Mouse (Mus musculus): ENCODE measurements at regions not wholly inside any gene's neighbourhood (a gene's known extent, or its start where the extent isn't known, plus 50 kb on each side); places are given as distances from the start of the nearest gene placed in this dataset.

DNA sequence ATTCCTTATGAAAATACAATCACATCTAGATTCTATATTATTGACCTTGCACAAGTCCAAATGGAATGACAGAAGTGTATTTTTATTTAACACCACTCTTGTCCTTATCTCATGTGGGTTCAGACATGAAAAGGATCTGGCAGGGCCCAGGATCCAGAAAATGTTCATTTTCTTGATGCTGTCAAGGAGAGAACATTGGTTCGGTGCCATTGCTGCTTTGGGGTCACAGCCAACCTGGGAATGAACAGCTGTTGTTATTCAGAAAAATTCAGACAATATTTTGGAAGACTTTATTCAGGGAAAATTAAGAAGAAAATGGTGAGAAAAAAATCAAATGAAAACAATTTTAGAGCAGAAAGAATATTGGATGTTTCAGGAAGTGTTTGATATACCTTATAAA lies 590.0 kb downstream of the Iqcm start:
- H3K79me2 ChIP-seq (ENCODE audit: control insufficient read depth, insufficient read depth, low read length): no peaks in the 10 kb centered on the region
- 63% methylated on average over 1 of the region's 1 CpGs for WGBS
- no peak for TF ChIP-seq CTCF (IDR thresholded peaks at IDR 0.05; ENCODE audit: low read depth, low read length)
- no peak for DNase-seq (ENCODE audit: extremely low read depth, low read depth, low spot score)
- no peaks in the 10 kb centered on the region for H3K36me3 ChIP-seq (ENCODE audit: control insufficient read depth, insufficient read depth, low read length)
- H3K27ac ChIP-seq (replicated peaks; ENCODE audit: insufficient read depth, low read depth, low read length): no peak overlapping the region
- H3K4me3 ChIP-seq (ENCODE audit: insufficient read depth, low read depth, low read length): no peak overlapping the region
- H3K9ac ChIP-seq (ENCODE audit: low read depth, low read length): no peak overlapping the region
- H3K27me3 ChIP-seq (ENCODE audit: control insufficient read depth, insufficient read depth, low read length): no peaks in the 10 kb centered on the region
- no peaks in the 10 kb centered on the region for H3K4me1 ChIP-seq (ENCODE audit: control insufficient read depth, insufficient read depth, low read length)

GRCm38 (mm10) chr8:76052003-76052402 lies 603.5 kb downstream of the Iqcm start:
- WGBS: 75% methylated on average over 4 of the region's 4 CpGs
- no peaks in the 10 kb centered on the region for H3K27me3 ChIP-seq (ENCODE audit: control insufficient read depth, insufficient read depth, low read length)

GRCm38 (mm10) chr8:76067721-76068120 lies 619.2 kb downstream of the Iqcm start:
- Histone ChIP-seq H3K27ac (replicated peaks; ENCODE audit: insufficient read depth, low read depth, low read length) (no peak overlapping the region), H3K9ac (ENCODE audit: low read depth, low read length) (no peak overlapping the region), H3K79me2 (ENCODE audit: control insufficient read depth, insufficient read depth, low read length) (no peaks in the 10 kb centered on the region), H3K27me3 (ENCODE audit: control insufficient read depth, insufficient read depth, low read length) (no peaks in the 10 kb centered on the region), H3K4me1 (ENCODE audit: control insufficient read depth, insufficient read depth, low read length) (no peaks in the 10 kb centered on the region), H3K36me3 (ENCODE audit: control insufficient read depth, insufficient read depth, low read length) (no peaks in the 10 kb centered on the region), H3K4me3 (ENCODE audit: insufficient read depth, low read depth, low read length) (no peak overlapping the region)
- TF ChIP-seq POLR2A (IDR thresholded peaks at IDR 0.05; ENCODE audit: extremely low read depth, insufficient read depth, low read length) (no peak), CTCF (IDR thresholded peaks at IDR 0.05; ENCODE audit: low read depth, low read length) (no peak)
- WGBS: 9% methylated on average over 2 of the region's 2 CpGs
- peak; percentile 41 for DNase-seq (ENCODE audit: extremely low read depth, low read depth, low spot score)

More at GRCm38 (mm10) chr8:76052003-76052402, 603.5 kb downstream of the Iqcm start:
- no peak for TF ChIP-seq POLR2A (IDR thresholded peaks at IDR 0.05; ENCODE audit: extremely low read depth, insufficient read depth, low read length)
- TF ChIP-seq CTCF (IDR thresholded peaks at IDR 0.05; ENCODE audit: low read depth, low read length): no peak
- no peaks in the 10 kb centered on the region for H3K4me1 ChIP-seq (ENCODE audit: control insufficient read depth, insufficient read depth, low read length)
- H3K79me2 ChIP-seq (ENCODE audit: control insufficient read depth, insufficient read depth, low read length): no peaks in the 10 kb centered on the region
- H3K9ac ChIP-seq (ENCODE audit: low read depth, low read length): no peak overlapping the region
- H3K27ac ChIP-seq (replicated peaks; ENCODE audit: insufficient read depth, low read depth, low read length): no peak overlapping the region
- DNase-seq (ENCODE audit: extremely low read depth, low read depth, low spot score): no peak
- H3K36me3 ChIP-seq (ENCODE audit: control insufficient read depth, insufficient read depth, low read length): no peaks in the 10 kb centered on the region
- H3K4me3 ChIP-seq (ENCODE audit: insufficient read depth, low read depth, low read length): no peak overlapping the region

GRCm38 (mm10) chr8:76072671-76073351 lies 624.3 kb downstream of the Iqcm start:
- Histone ChIP-seq H3K36me3 (ENCODE audit: control insufficient read depth, insufficient read depth, low read length) (no peaks in the 10 kb centered on the region), H3K27ac (replicated peaks; ENCODE audit: insufficient read depth, low read depth, low read length) (no peak overlapping the region), H3K9ac (ENCODE audit: low read depth, low read length) (no peak overlapping the region), H3K79me2 (ENCODE audit: control insufficient read depth, insufficient read depth, low read length) (no peaks in the 10 kb centered on the region), H3K4me3 (ENCODE audit: insufficient read depth, low read depth, low read length) (no peak overlapping the region), H3K4me1 (ENCODE audit: control insufficient read depth, insufficient read depth, low read length) (no peaks in the 10 kb centered on the region), H3K27me3 (ENCODE audit: control insufficient read depth, insufficient read depth, low read length) (no peaks in the 10 kb centered on the region)
- WGBS: 60% methylated on average over 3 of the region's 3 CpGs
- no peak for DNase-seq (ENCODE audit: extremely low read depth, low read depth, low spot score)
- TF ChIP-seq POLR2A (IDR thresholded peaks at IDR 0.05; ENCODE audit: extremely low read depth, insufficient read depth, low read length) (no peak), CTCF (IDR thresholded peaks at IDR 0.05; ENCODE audit: low read depth, low read length) (no peak)

- no peaks in the 10 kb centered on the region for H3K27me3 ChIP-seq (ENCODE audit: control insufficient read depth, insufficient read depth, low read length)
- H3K79me2 ChIP-seq (ENCODE audit: control insufficient read depth, insufficient read depth, low read length): no peaks in the 10 kb centered on the region
- no peak overlapping the region for H3K27ac ChIP-seq (replicated peaks; ENCODE audit: insufficient read depth, low read depth, low read length)
- no peaks in the 10 kb centered on the region for H3K36me3 ChIP-seq (ENCODE audit: control insufficient read depth, insufficient read depth, low read length)
- no peak overlapping the region for H3K9ac ChIP-seq (ENCODE audit: low read depth, low read length)
- no peak for TF ChIP-seq CTCF (IDR thresholded peaks at IDR 0.05; ENCODE audit: low read depth, low read length)
- TF ChIP-seq POLR2A (IDR thresholded peaks at IDR 0.05; ENCODE audit: extremely low read depth, insufficient read depth, low read length): no peak
- WGBS: 73% methylated on average over 4 of the region's 4 CpGs
- H3K4me1 ChIP-seq (ENCODE audit: control insufficient read depth, insufficient read depth, low read length): no peaks in the 10 kb centered on the region
- DNase-seq (ENCODE audit: extremely low read depth, low read depth, low spot score): no peak
- H3K4me3 ChIP-seq (ENCODE audit: insufficient read depth, low read depth, low read length): no peak overlapping the region
Observed at GRCm38 (mm10) chr8:76120587-76121145, 672.2 kb downstream of the Iqcm start.

DNA sequence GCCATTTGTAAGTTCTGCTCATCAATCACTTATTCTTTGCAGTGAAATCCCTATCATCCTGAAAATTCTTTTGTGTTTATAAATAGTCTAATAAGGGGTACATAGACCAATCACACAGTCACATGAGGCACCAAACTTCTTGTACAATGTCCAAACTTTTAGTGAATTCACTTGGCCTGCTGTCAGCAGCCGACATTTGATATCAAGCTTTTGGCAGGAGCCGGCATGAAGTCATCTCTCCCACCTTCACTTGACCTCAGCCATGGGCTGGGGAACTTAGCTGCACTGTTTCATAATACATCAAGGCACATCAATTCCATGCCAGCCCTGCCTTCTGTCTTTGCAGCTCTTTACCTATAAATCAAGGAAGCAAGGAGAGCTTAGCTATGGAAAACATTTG lies 679.0 kb downstream of the Iqcm start:
- Histone ChIP-seq H3K36me3 (ENCODE audit: control insufficient read depth, insufficient read depth, low read length) (no peaks in the 10 kb centered on the region), H3K9ac (ENCODE audit: low read depth, low read length) (no peak overlapping the region), H3K4me1 (ENCODE audit: control insufficient read depth, insufficient read depth, low read length) (no peaks in the 10 kb centered on the region), H3K4me3 (ENCODE audit: insufficient read depth, low read depth, low read length) (no peak overlapping the region), H3K79me2 (ENCODE audit: control insufficient read depth, insufficient read depth, low read length) (no peaks in the 10 kb centered on the region), H3K27me3 (ENCODE audit: control insufficient read depth, insufficient read depth, low read length) (no peaks in the 10 kb centered on the region), H3K27ac (replicated peaks; ENCODE audit: insufficient read depth, low read depth, low read length) (no peak overlapping the region)
- WGBS: 57% methylated on average over 2 of the region's 2 CpGs
- no peak for TF ChIP-seq POLR2A (IDR thresholded peaks at IDR 0.05; ENCODE audit: extremely low read depth, insufficient read depth, low read length)
- TF ChIP-seq CTCF (IDR thresholded peaks at IDR 0.05; ENCODE audit: low read depth, low read length): no peak
- DNase-seq (ENCODE audit: extremely low read depth, low read depth, low spot score): peak; percentile 13
